Mouse (Mus musculus) stomach, postnatal 0 days (tissue): ENCODE results near the gene Akap13. TPM values are rescaled to one million over a fixed set of nuclear protein-coding genes. Genes with fewer than 3 reads are reported as not detected.
"Not testable (repeated sequence)": the region's sequence is repeated elsewhere in the genome, so short reads cannot be mapped to it uniquely, and the experiment has no call there.

ENCODE experiments used
- ATAC-seq: fragments of 200-750 bp; cut with Nextera tagmentation; 2 replicates; pipeline ENCODE4 v1.8.0; 2017; ENCODE audit not compliant: low FRiP score, low TSS enrichment
- DNase-seq: peaks from one replicate; pipeline ENCODE4 v3.0.0-alpha.2; 2016; ENCODE audit warnings: low spot score
- H3K27ac ChIP-seq: fragments of 300-500 bp; sonication (generic); replicated peaks from 2 replicates; pipeline ENCODE4 v1.5.1; 2014; ENCODE audit warnings: mild to moderate bottlenecking, control low read depth
- H3K27me3 ChIP-seq: fragments of 300-500 bp; sonication (generic); 2 replicates; pipeline ENCODE4 v1.6.1; 2014; ENCODE audit warnings: low read length; ENCODE audit not compliant: control insufficient read depth, insufficient read depth
- H3K36me3 ChIP-seq: fragments of 300-500 bp; sonication (generic); 2 replicates; pipeline ENCODE4 v1.6.1; 2014; ENCODE audit warnings: low read length, mixed read lengths; ENCODE audit not compliant: control insufficient read depth, insufficient read depth
- H3K4me1 ChIP-seq: fragments of 300-500 bp; sonication (generic); replicated peaks from 2 replicates; pipeline ENCODE4 v1.6.1; 2014; ENCODE audit warnings: antibody characterized with exemption; ENCODE audit not compliant: control insufficient read depth, insufficient read depth
- H3K4me2 ChIP-seq: fragments of 300-500 bp; sonication (generic); replicated peaks from 2 replicates; pipeline ENCODE4 v1.6.1; 2014; ENCODE audit warnings: low read depth, mild to moderate bottlenecking, control low read depth, moderate library complexity
- H3K4me3 ChIP-seq: fragments of 300-500 bp; sonication (generic); 2 replicates; pipeline ENCODE4 v1.5.1; 2014; ENCODE audit warnings: low read depth, low read length, control low read depth
- H3K9ac ChIP-seq: fragments of 300-500 bp; sonication (generic); 2 replicates; pipeline ENCODE4 v1.6.1; 2014; ENCODE audit warnings: mild to moderate bottlenecking, low read length, control low read depth, mixed read lengths
- H3K9me3 ChIP-seq: fragments of 300-500 bp; sonication (generic); 2 replicates; pipeline ENCODE4 v1.6.1; 2016; ENCODE audit warnings: low read length; ENCODE audit not compliant: control insufficient read depth
- CTCF ChIP-seq: IDR thresholded peaks from 2 replicates; pipeline ENCODE4 v1.5.1; 2016; ENCODE audit warnings: antibody characterized with exemption, low read depth, mild to moderate bottlenecking, moderate library complexity
- EP300 ChIP-seq: optimal IDR thresholded peaks from 2 replicates; pipeline ENCODE3; 2016; ENCODE audit warnings: antibody characterized with exemption
- WGBS: fragments of 180-500 bp; shearing (Covaris S2); extraction: QIAGEN DNeasy Blood & Tissue Kit; methylation state at CpG from one replicate; pipeline ENCODE4 v1.1.7; 2014; 5-methylcytosine and 5-hydroxymethylcytosine counted together
- polyA plus RNA-seq: library from polyadenylated mRNA; unstranded; fragments of >200 nt; fragmentation: Nextera tagmentation; extraction: Ambion mirVana; gene quantifications from 2 replicates; pipeline ENCODE4 v1.2.1, GENCODE M21; 2015

The Akap13 gene
- polyA plus RNA-seq, 1 experiment from 2014 or later: 18.8 TPM

DNA sequence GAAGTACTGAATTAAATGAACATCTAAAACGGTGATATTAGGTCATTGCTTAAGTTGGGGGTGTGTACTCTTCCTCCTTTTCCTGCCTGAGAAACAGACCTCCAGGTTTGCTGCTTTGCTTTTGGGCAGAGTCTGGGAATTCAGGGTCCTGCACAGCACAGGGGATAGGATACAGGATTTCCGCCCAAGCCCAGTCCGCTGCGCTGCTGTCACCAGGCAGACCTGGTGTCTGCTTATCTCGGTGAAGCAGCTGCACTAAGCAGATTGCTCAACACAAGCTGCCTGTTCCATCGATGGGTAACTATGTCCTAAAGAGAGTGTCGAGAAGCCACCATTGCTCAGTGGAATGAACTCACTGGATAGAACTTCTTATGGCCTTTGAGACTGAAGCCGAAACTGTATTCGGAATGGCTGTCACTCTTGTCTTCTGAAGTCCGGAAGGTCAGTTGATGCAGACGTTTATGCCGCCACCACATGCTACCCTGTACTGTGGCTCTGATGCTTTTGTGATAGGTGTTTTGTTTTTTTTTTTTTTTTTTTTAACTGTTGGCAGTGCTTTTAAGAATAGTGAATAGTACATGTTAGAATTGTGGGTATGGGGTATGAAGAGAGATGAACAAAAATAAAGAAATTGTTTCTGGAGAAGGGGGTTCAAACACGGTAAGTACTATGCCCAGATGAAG is 156.8 kb downstream of the Akap13 start:
- H3K27me3 ChIP-seq: no peaks in the 10 kb centered on the region
- H3K27ac ChIP-seq: peak overlapping the region; percentile 88
- TF ChIP-seq CTCF: no peak
- TF ChIP-seq EP300: no peak
- no peaks in the 10 kb centered on the region for H3K9me3 ChIP-seq
- H3K4me1 ChIP-seq: peaks cover 9% of the 10 kb centered on the region
- whole genome bisulfite sequencing: 50% methylated on average over 13 of the region's 13 CpGs
- DNase-seq (no peak), ATAC-seq (peak; percentile 45; the same call in 1 of the 2 replicates)
- H3K4me2 ChIP-seq: peak overlapping the region; percentile 20; the same call in 1 of the 2 replicates
- H3K36me3 ChIP-seq: peaks cover 9% of the 10 kb centered on the region; the same call in 1 of the 2 replicates
- H3K9ac ChIP-seq: no peak overlapping the region
- no peak overlapping the region for H3K4me3 ChIP-seq

GRCm38 (mm10) chr7:75612683-75613053 is 157.3 kb downstream of the Akap13 start:
- TF ChIP-seq CTCF (no peak), EP300 (no peak)
- H3K27ac ChIP-seq: peak overlapping the region; percentile 31; the same call in 1 of the 2 replicates
- no peak for DNase-seq
- H3K36me3 ChIP-seq: peaks cover 9% of the 10 kb centered on the region; the same call in 1 of the 2 replicates
- peaks cover 9% of the 10 kb centered on the region for H3K4me1 ChIP-seq
- no peaks in the 10 kb centered on the region for H3K9me3 ChIP-seq
- no peak overlapping the region; the same call in 1 of the 2 replicates for H3K4me2 ChIP-seq
- no peak overlapping the region for H3K4me3 ChIP-seq
- no peak overlapping the region for H3K9ac ChIP-seq
- no peak for ATAC-seq
- H3K27me3 ChIP-seq: no peaks in the 10 kb centered on the region

GRCm38 (mm10) chr7:75613240-75613639 is 157.9 kb downstream of the Akap13 start:
- Histone ChIP-seq H3K4me3 (no peak overlapping the region), H3K9me3 (no peaks in the 10 kb centered on the region), H3K27ac (no peak overlapping the region), H3K4me1 (peaks cover 9% of the 10 kb centered on the region), H3K27me3 (no peaks in the 10 kb centered on the region), H3K9ac (no peak overlapping the region), H3K36me3 (peaks cover 9% of the 10 kb centered on the region; the same call in 1 of the 2 replicates), H3K4me2 (no peak overlapping the region)
- DNase-seq (peak; percentile 42), ATAC-seq (peak; percentile 72)
- WGBS: 28% methylated on average over 5 of the region's 5 CpGs
- TF ChIP-seq CTCF: no peak
- TF ChIP-seq EP300: peak; percentile 64

GRCm38 (mm10) chr7:75614826-75615225 is 159.5 kb downstream of the Akap13 start:
- ATAC-seq (no peak), DNase-seq (no peak)
- H3K9me3 ChIP-seq: no peaks in the 10 kb centered on the region

GRCm38 (mm10) chr7:75617246-75617645 is 161.9 kb downstream of the Akap13 start:
- not testable (repeated sequence) for H3K4me1 ChIP-seq, H3K9ac ChIP-seq, H3K9me3 ChIP-seq, DNase-seq, H3K4me3 ChIP-seq, ATAC-seq, H3K36me3 ChIP-seq, H3K4me2 ChIP-seq, H3K27me3 ChIP-seq, H3K27ac ChIP-seq
- WGBS: 94% methylated on average over 4 of the region's 4 CpGs

More at GRCm38 (mm10) chr7:75614826-75615225, 159.5 kb downstream of the Akap13 start:
- TF ChIP-seq CTCF (no peak), EP300 (no peak)
- Histone ChIP-seq H3K27me3 (no peaks in the 10 kb centered on the region), H3K36me3 (peaks cover 2% of the 10 kb centered on the region; the same call in 1 of the 2 replicates), H3K4me1 (peaks cover 9% of the 10 kb centered on the region), H3K27ac (no peak overlapping the region), H3K9ac (no peak overlapping the region), H3K4me2 (no peak overlapping the region), H3K4me3 (no peak overlapping the region)
- 82% methylated on average over 8 of the region's 8 CpGs for WGBS

DNA sequence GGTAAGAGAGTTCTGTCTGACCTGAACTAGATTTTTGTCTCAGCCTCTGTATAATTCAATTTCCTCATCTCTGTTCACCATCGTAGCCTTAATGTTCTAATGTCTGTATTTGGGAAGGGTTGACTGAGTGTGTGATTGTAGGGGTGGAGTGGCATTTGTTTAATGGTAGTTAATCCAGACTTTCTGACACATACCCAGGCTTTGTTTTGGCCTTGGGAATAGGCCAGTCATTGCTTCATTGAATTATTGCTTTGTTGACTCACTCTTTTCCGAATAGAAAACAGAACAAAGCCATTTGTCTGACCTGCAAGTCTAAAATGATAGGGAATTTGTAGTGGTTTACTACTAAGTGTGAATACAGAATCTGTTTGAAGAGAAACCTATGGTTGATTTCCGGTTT is 163.4 kb downstream of the Akap13 start:
- TF ChIP-seq CTCF: no peak
- TF ChIP-seq EP300: peak; percentile 39
- H3K9ac ChIP-seq: no peak overlapping the region
- DNase-seq (no peak), ATAC-seq (no peak)
- H3K4me3 ChIP-seq: no peak overlapping the region
- H3K4me1 ChIP-seq: no peaks in the 10 kb centered on the region
- no peaks in the 10 kb centered on the region for H3K27me3 ChIP-seq
- no peaks in the 10 kb centered on the region for H3K9me3 ChIP-seq
- H3K27ac ChIP-seq: no peak overlapping the region
- 42% methylated on average over 3 of the region's 3 CpGs for WGBS
- no peak overlapping the region for H3K4me2 ChIP-seq
- no peaks in the 10 kb centered on the region for H3K36me3 ChIP-seq
